Mouse (Mus musculus): ENCODE measurements around the gene Zfyve1. TPM values are rescaled to one million over a fixed set of nuclear protein-coding genes. Genes with fewer than 3 reads are reported as not detected.

Gene Zfyve1
- total RNA-seq, 2 experiments from 2014 or later, result 45.9 to 48.2 TPM

DNA sequence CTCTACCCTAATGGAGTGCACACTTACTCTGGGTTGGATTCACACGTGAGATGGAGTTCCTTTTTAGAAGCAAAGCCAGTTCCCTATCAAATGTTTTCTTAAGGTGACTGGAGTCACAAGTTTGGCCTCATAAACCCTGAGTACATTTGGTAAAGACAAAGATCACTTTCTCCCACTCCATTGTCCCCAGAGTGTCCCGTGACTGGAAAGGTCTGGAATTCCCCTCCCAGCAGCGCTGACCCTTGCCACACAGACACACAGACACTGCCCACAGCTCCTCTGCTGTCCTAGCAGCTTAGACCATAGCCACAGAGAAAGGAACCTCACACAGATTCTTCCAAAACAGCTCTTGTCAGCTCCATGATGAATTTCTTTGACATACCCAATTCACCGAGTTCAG, 14.9 kb downstream of the Zfyve1 start:
- no peak for DNase-seq (ENCODE audit: low spot score in 2 of 2)

- DNase-seq (ENCODE audit: low spot score in 2 of 2), result no peak
Observed at GRCm38 (mm10) chr12:83580283-83580682, 16.7 kb downstream of the Zfyve1 start.

- no peak for DNase-seq (ENCODE audit: low spot score in 2 of 2)
Observed at GRCm38 (mm10) chr12:83578896-83579569, 18.0 kb downstream of the Zfyve1 start.

- DNase-seq (ENCODE audit: low spot score in 2 of 2), result no peak
Observed at GRCm38 (mm10) chr12:83578356-83578755, 18.7 kb downstream of the Zfyve1 start.

DNA sequence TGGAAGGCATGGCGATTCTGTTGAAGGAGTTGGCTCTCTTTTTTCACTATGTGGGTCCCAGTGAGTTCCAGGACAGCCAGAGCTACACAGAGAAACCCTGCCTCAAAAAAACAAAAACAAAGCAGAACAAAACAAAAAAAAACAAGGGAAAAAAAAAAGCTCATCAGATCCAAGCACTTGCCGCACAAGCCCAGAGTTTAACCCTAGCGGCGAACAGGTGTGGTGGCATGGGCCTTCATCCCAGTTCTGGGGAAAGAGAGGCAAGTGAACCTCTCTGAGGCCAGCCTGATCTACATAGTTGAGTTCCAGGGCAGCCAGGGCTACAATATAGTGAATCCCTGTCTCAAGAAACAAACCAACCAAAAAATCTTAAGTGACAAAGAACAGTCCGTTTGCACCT, 19.6 kb downstream of the Zfyve1 start:
- DNase-seq (ENCODE audit: low spot score in 2 of 2), result no peak

GRCm38 (mm10) chr12:83572717-83573116, 24.3 kb downstream of the Zfyve1 start:
- DNase-seq (ENCODE audit: low spot score in 2 of 2), result no peak

DNA sequence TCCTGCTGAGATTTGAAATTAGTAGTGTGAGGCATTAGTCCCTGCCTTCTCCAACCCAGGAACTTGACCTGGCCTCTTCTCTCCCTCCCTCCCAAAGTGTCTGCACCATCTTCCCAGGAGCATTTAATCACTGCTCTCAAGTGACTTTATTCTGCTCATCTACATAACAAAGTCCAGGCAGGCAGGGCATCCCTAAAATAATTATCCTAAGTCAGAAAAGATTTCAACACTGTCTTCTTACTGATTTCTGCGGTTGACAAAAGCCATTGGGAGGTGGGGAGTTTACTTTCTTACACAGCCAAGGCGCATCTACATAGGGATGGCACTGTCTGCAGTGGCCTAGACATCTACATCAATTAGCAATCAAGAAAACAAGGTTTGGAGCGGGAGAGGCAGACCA, 27.2 kb downstream of the Zfyve1 start:
- no peak for DNase-seq (ENCODE audit: low spot score in 2 of 2)

DNA sequence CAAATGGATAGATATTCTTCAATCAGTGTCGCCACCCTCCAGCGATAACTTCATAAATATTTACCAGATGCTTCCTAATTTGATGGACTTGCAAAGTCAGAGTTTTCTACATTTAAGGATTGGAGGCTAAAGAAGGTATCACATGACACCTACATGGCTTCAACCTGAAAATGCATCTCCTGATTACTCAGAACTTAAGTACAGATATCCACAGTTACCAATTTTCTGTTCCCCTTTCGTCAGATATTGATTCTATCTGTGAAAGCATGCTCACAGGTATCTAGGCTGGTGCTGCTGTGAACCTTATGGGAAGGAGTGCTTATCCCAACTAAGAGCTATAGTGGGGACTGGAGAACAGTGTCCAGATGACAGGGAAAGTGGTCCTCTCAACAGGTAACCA, 34.4 kb downstream of the Zfyve1 start:
- DNase-seq (ENCODE audit: low spot score in 2 of 2), result no peak

- no peak for DNase-seq (ENCODE audit: low spot score in 2 of 2)
Observed at GRCm38 (mm10) chr12:83560189-83560588, 36.8 kb downstream of the Zfyve1 start.

GRCm38 (mm10) chr12:83558496-83558895, 38.5 kb downstream of the Zfyve1 start:
- DNase-seq (ENCODE audit: low spot score in 2 of 2), result no peak

GRCm38 (mm10) chr12:83555605-83556004, 41.4 kb downstream of the Zfyve1 start:
- DNase-seq (ENCODE audit: low spot score in 2 of 2), result no peak

DNA sequence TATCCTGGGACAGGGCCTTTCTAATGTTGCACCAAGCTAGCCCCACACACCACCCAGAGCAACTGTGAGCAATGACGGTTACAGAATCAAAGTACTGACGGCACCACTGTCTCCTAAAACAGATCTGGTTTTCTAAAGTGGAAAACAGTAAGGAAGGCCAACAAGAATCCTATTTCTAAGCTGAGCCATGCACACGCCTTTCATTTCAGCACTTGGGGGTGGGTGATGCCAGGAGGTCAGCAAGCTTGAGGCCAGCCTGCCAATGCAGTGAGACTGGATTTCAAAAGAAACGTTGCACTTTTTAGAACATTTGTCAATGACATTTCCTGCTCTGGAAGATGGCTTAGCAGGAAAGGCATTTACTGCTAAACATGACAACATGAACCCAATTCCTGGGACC, 43.2 kb downstream of the Zfyve1 start:
- DNase-seq (ENCODE audit: low spot score in 2 of 2), result no peak

GRCm38 (mm10) chr12:83551305-83551704, 45.7 kb downstream of the Zfyve1 start:
- DNase-seq (ENCODE audit: low spot score in 2 of 2), result no peak

DNA sequence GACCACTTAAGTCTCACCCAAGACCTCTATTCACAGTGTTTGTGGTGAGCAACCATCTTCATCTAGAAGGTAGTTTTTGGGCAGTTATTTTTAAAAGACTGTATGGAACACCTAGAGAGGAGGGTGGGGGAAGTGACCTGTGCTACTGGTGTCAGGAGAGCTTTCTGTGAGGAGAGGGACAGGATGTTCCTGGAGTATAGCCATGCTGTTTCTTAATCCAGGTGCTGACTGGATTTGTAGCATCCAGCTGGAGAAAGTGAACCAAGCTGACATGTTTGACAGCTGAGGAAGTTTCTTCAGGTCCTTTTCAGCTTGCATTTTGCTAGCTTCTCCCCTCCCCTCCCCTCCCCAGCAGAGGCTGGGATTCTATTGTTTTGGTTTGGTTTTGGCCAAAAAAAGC, 52.2 kb downstream of the Zfyve1 start:
- DNase-seq (ENCODE audit: low spot score in 2 of 2), result no peak

- DNase-seq (ENCODE audit: low spot score in 2 of 2), result no peak
Observed at GRCm38 (mm10) chr12:83543997-83544396, 53.0 kb downstream of the Zfyve1 start.

GRCm38 (mm10) chr12:83536039-83536438, 61.0 kb downstream of the Zfyve1 start:
- DNase-seq (ENCODE audit: low spot score in 2 of 2), result peak in 1 of 2 experiments; percentile 24

GRCm38 (mm10) chr12:83535428-83535827, 61.6 kb downstream of the Zfyve1 start:
- no peak for DNase-seq (ENCODE audit: low spot score in 2 of 2)

- no peak for DNase-seq (ENCODE audit: low spot score in 2 of 2)
Observed at GRCm38 (mm10) chr12:83534190-83534589, 62.8 kb downstream of the Zfyve1 start.

GRCm38 (mm10) chr12:83532966-83533365, 64.1 kb downstream of the Zfyve1 start:
- no peak for DNase-seq (ENCODE audit: low spot score in 2 of 2)

- DNase-seq (ENCODE audit: low spot score in 2 of 2), result no peak
Observed at GRCm38 (mm10) chr12:83531992-83532391, 65.0 kb downstream of the Zfyve1 start.

- DNase-seq (ENCODE audit: low spot score in 2 of 2), result no peak
Observed at GRCm38 (mm10) chr12:83528665-83529064, 68.4 kb downstream of the Zfyve1 start.

GRCm38 (mm10) chr12:83527816-83528215, 69.2 kb downstream of the Zfyve1 start:
- DNase-seq (ENCODE audit: low spot score in 2 of 2), result no peak

DNA sequence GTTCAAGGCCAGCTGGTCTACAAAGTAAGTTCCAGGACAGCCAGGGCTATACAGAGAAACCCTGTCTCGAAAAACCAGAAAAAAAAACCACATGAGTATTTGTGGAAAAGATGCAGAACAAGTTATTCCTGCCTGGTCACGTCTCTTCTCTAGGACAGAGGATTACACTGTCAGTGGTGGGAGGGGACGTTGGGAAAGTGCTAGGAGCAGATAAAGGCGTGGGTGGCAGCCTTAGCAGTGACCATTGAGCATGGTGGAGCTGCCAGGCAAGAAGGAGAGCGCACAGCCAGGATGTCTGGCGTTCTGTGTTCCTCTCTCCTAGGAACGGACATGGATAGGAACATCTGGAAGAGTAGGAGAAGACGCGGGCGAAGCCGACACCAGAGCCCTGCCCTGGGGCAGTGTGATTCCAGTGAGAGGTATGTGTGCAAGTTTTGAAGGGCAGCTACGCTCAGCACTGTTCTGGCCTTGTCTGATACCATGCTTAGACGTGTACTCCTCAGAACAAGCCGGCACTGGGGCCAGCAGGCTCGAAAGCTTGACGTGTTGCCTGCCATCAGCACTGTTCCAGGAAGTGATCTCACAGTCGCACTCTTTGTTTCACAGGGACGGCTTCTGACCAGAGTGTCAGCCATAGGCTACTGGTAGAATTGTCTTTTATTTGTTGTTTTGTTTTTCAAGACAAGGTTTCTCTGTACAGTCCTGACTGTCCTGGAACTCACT, 71.0 kb downstream of the Zfyve1 start:
- no peak for DNase-seq (ENCODE audit: low spot score in 2 of 2)

Measured in layer of hippocampus, adult 18-20 months (tissue).